Mouse (Mus musculus) inflammation-experienced regulatory T-cells, adult 6 months (primary cell): ENCODE measurements at regions not wholly inside any gene's neighbourhood (a gene's known extent, or its start where the extent isn't known, plus 50 kb on each side); places are given as distances from the start of the nearest gene placed in this dataset.
A peak's percentile ranks its signal among the peaks of the same experiment; 100 is the strongest.

Experiments
- ATAC-seq: one replicate; pipeline ENCODE4 v1.8.0; 2017

DNA sequence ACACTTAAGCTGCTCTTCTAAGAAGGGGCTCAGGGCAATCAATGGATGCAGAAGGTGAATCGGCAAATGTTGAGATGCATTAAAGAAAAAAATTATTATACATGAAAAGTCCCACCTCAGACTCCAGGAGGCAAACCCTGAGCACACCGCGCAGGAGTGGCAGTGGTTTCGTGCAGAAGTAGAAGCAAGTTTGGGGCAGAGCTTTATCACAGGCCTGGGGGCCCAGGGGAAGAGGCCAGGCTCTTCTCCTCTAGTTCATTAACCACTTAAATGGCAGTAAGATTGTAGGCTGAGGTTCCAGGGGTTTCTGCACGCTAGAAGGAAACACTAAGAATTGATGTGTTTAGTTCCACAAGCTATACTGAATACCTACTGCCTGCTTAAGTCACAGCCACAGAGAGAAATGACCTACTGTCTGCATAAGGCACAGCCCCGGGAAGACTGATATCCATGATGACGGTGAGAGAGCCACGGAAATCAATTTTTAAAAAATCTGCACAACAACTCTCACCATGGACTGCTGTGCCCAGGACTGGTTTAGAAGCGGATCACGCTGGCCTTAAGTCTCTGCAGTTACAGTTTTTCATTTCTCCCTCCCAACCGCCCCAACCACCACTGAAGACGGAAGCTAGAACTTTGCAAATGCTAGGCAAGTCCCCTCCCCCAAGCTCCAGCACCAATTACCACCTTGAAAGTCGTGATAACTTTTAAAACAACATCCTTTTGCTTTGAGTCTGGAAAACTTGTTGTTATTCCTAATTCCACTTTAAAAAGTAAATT is 132.2 kb upstream of the Lef1 start:
- peak; percentile 58 for ATAC-seq

DNA sequence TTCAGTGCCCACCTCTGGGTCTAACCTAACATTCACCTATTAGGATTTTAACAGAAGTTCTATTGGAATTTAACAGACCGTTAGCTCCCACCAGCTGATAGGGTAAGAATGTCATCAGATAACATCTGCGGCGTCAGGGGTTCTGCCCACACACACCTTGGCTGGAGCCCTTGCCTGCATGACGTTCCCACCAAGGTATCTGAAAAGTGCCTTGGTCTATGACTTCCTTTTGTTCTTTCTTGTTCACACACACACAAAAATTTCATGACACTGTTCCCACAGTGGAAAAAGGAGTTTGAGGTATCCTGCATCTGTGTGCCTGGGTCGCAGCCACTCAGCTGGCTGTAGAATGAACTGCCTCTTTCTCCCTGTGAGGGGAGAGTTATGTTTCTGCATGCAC is 134.1 kb upstream of the Lef1 start:
- peak; percentile 36 for ATAC-seq

DNA sequence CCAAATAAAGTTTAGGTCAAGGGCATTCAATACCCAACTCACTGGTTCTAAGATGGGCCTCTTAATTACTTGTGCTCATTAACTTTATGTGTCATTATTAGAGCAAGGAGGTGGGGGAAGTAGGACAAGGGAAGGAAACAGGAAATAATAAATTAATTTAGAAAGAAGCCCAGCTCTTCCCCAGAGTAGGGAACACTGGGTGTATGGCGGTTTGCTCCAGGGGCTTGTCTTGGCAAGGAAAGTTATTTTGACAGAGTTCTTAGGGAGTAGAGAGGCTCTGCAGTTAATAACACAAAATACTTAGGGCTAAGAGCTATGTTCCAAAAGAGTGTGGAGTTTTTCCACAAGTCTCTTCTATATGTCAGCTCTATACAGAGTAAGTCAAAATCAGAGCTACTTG is 135.0 kb upstream of the Lef1 start:
- ATAC-seq: no peak

DNA sequence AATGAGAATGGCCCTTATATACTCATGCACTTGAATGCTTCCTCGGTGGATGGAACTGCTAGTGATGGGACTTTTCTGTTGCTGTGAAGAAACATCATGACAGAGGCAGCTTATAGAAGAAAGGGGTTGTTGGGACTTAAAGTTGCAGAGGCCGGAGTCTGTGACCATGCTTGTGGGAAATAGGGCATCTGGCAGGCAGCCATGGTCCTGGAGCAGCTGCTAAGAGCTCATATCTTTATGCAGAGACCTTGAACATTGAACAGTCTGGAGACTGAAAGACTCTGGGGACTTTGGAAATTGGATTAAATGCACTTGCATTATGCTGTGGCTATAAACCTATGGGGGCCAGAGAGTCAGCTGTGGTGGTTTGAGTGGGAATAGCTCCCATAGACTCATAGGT is 138.1 kb upstream of the Lef1 start:
- ATAC-seq: no peak

DNA sequence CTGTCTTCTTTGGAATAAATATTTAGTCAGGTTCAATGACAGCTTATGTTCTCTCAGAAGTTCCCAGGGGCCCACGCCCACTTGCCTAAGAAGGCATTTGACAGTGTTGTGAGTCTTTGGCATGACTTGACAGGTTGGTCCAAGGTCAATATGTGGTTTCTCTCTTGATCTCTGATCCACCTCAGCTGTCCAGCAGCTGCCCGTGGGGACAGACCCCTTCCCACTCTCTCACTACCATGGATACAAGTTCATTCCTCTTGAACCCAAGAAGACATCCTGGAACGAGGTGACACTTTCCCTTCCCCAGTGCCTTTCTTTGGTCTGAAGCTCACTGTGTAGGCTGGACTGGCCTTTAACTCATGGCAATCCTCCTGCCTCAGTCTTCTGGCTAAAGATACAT is 145.0 kb upstream of the Lef1 start:
- no peak for ATAC-seq

DNA sequence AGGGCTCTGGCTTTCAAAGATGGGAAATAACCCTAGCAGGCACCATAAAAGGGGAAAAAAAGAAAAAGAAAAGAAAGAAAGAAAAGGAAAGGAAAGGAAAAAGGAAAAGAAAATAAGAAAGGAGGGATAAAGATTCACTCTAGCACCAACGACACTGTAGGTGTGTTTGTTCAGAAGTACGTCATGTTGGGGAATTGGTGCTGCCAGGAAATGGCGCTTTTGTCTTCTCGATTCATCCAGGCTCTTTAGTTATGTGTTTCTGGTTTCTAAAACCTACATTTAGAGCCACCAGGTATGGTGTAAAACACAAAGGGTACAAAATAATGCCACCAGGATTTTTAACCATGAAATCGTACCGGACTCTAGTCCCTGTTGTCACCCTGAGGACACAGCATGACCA is 146.2 kb upstream of the Lef1 start:
- ATAC-seq: no peak

DNA sequence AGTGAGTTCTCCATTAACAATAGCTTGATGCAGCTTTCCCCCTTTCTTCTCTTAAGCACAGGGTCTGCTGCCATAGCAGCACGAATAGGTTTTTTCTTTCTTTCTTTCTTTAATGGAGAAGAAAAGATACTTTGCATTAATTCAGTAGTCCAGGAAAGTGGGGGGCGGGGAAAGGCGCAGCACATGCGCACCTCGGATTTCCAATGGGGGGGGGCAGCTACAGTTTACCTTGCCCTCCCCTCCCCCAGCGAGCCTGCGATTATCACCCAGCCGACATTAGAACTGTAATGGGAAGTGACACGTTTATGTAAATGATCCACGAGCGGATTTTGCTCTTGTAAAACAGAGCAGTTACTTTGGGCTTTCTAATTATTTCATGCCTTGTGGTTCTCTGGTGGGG is 146.6 kb upstream of the Lef1 start:
- no peak for ATAC-seq

DNA sequence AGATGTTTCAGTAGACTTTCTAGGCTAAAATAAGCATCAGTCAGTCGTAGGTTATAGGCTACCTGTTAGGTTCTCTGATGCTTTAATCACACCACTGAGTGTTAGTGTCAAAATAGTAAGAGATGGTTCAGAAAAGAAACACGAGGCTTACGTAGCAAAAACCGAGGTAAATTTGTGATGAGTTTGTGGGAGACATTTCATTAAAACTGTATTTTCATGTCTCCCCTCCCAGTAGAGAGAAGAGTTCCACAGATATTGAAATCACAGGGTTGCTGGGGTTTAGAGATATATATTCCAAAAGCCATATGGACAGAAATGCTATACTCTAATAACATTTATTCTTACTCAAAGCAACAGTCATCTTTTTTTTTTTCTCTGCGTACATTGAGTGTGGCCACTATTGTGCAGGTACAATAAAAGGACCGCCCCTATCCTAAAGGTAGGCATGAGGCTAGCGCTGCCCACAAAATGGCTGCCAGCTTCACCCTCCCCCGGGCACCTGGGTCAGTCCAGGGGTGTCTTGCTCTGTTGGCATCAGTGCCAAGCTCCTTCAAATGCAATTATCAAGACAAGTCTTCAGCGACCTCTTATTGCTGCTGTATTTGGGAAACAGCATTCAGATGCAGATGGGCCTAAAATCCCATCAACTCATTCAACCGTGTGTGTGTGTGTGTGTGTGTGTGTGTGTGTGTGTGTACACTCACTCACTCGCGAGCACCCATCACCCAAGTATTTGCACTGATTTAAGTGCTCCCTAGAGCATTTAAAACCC is 147.4 kb upstream of the Lef1 start:
- no peak for ATAC-seq

DNA sequence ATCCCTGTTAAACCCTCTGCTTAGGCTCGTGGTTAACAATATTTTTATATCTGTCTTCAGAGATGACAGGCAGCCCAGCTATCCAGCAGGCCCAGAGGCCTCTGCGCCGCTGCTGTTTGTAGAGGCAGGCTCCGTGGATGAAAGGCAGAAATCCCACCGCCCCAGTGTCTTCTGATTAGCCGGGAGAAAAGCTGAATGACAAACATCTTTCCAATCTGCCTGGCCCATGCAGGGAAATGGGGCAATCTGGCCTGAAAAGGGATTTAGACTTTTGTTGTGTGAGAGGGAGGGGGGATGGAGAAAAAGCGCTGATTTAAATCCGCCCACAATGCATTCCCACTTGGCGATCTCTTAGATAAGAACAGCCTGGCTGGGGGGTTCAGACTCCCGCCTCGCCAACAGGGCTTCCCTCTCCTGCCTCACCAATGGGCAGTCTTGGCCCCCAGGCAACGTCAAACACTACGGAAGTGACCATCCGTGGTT is 148.1 kb upstream of the Lef1 start:
- no peak for ATAC-seq

DNA sequence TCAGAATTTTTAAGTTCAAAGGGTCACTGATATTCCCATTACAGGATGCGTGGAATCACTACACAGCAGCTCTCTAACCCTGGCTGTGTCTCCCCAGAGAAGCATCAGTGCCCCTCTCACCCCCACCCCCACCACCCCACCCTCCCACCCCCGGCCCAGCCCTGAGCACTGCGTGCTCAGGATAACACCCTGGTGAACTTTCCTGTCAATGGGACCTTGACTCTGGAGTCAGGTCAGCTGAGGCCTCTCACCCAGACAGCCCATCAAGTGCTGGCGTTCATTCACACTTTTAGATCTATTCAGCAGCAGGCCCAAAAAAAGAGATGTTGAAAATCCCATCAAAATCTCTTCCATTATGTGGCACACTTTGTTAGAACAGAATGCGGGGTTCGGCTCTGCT is 148.6 kb upstream of the Lef1 start:
- ATAC-seq: no peak

DNA sequence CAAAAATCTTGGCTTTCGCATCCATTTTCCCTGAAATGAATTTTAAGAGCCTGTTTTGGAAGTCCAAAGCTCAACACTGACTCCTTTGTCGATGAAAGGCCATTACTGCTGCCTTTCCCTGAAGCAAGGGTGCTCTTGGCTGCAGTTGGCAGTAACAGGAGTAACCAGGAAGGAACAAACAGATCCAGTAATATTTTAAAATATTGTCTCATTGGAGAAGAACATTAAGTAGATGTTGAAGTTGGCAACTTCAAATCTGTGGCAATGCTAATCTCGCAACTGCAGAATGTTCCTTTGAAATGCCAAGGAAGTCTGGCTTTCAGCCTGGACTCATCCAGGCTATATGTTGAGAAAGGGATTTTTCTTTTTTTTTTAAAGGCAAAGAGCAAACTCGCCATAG is 154.3 kb upstream of the Lef1 start:
- no peak for ATAC-seq

DNA sequence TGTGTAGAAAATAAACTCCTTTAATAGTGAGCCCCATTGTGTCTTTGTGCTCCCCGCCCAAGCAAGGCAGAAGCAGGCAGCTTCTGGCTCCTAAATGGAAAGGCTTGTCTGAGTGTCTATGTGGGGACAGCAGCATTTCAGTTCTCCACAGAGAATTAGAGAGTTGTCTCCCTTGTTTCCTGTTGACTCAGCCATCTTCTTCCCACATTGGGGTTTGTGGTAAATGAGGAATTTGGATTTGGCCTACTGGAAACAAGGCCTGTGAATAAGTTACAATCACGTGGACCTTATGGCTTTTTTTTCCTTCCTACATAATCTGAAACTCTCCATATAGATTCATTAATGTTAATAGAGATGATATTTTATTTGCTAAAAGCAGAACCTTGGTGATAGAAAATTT is 158.9 kb upstream of the Lef1 start:
- ATAC-seq: no peak

DNA sequence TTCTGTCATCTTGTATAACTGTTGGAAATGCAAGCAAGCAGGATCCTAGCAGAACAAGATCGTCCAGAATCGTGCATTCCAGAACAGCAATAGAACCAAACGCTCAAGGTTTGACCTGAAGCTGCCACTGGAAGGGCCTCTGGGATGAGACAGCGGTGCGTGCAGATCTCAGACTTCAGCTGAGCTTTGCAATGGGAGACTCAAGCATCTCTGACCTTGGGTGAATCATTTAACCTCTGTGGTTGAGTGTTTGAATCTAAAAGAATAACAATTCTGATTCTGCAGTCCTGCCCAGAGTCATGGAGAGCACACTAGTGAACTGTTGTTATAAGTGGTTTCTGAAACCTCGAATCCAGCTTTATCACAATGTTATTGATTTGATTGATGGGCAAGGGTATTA is 159.4 kb upstream of the Lef1 start:
- ATAC-seq: no peak

DNA sequence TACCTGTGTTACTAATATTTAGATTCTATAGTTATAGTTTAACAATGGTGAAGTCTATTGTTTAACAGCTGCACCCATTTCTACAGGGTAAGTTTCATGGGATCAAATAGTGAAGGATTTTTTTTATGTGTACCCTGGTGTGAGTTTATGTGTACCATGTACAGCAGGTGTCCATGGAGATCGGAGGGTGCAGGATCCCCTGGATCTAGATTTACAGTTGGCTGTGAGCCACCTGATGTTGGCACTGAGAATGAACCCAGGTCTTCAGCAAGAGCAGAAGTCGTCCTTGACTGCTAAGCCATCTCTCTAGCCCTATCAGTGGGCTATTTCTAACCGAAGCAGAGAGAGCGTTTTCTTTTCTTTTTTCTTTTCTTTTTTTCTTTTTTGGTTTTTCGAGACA is 162.4 kb upstream of the Lef1 start:
- no peak for ATAC-seq

DNA sequence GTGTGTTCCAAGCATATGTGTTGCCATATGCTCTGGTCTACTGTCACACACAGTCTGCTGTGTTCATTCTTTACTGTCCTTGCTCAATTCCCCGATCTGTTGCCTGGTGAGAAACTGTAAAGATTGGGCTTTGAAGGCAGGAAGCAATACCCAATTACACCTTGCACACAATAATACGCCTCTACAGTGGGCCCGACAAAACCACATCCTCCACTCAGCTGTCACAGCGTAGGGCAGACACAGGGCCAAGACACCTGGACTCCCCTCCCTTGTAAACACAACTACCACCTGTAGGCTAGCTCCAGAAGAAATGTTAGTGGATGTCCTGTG is 163.0 kb upstream of the Lef1 start:
- ATAC-seq: peak; percentile 96

DNA sequence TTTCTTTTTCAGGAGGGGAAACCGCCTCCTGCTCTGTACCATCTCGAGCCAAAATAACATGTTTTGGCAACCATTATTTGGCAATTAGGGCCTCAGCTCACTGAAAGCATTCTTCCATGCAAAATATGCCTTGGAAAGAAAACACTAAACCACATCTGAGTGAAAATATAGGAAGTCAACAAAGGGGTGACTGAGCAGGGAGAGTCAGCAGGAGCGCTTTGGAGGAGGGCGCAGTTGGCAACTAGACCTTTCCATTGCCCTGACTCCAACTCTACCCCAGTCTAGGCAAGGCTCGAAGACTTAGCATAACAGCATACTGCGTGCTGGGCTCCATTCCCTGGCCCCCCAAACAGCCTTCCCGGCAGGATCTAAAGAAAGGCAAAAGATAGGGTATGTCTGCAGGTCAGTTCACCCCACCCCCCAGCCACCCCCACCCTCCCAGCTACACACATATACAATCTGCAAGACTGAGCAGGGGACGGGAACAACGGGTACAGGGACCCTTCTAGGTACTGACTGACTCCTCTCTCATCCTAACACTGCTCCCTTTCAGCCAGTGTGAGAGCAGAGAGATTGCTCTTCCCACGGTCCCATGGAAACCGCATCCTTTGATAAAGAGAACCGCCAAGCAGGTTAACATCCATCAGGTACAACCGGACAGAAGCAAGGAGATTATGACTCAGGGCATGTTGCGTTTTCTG is 163.5 kb upstream of the Lef1 start:
- ATAC-seq: peak; percentile 59

DNA sequence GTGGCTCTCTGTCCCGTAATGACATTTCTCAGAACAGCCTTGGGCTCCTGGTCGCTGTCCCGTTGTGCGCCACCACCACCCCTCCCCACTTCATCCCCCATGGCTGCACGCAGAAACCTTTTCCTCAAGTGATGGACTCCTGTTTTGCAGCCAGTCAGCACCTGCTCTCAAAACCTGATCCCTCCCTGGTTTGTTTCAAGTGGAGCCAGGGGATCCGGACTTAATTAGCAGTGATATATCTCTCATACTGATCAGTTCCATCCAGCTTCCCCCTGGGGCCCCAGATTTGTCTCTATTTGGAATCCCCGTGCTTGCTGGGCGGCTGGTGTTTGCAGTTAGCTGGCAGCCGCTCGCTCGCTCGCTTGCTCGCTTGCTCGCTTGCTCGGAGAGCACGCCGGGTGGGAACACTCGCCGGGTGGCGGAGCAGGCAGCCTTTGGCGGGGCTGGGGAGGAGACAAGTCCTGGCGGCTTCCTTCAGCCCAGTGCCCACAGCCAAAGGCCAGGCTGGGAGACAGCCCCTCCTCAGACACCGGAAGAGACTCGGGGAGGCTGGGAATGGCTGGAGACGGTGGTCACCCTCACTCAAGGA is 164.3 kb upstream of the Lef1 start:
- ATAC-seq: no peak

DNA sequence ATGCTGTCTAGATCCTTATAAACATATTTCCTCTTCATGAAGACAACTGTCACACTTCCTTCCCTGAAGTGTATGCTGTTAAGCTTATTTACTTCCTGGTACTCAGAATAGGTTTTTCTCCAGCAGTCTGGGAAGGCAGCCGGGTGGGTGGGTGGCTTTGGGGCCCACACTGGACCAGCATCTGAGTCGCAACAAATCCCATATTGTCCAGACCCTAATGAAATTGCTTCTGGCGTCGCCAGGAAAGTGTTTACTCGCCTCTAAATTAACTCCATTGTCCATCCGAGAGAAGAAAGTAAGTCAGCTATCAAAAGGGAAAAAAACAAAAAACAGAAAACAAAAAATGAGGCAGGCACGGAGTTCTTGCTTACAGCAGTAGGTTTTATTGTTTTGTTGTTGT is 164.9 kb upstream of the Lef1 start:
- no peak for ATAC-seq

DNA sequence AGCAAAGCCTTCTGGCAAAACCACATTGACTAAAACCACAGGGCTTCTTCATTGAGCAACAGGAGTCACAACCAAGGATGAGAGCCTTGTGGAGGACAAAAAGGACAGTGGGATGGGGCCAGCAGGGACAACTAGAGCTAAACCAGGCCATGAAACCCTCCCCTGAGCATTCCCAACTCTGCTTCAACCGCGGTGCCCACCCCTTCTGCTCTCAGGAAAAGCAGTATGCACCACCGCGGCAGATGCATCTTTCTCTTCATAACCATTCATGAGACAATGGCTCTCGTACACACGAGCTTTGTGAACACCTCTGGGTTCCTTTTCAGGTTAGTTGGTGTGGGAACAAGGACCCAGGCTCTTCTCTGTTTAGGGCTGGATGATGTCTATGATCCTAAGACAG is 166.0 kb upstream of the Lef1 start:
- no peak for ATAC-seq

DNA sequence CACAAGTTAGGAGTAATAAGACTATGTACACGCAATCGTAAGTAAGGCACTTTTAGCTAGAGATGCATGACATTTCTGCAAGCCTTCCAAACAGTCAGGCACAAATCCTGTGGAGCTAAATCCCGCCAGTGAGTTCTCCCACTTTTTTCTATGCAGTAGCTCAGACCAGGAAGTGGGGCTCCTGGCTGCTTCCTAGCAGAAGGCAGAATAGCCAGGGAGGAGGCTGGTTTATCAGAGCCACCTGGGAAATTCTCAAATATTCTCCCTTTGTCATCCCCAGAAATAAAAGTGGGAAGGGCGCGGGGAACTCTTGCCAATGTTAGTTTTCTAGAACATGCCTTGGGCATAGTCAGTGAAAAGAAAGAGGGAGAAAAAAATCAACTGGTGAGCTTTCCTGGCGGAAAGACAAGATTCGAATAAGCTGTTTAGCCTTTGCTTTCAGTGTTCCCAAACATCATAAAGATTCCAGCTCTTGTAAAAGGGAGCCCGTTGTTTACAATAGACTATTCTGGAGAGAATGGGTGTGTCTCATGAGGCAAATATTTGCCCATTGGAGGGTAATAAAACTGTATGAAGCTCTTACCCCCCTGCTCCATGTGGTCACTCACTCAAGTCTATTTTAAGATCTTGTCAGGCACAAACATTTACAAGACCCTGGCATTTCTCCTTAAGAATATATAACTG is 167.2 kb upstream of the Lef1 start:
- ATAC-seq: no peak

DNA sequence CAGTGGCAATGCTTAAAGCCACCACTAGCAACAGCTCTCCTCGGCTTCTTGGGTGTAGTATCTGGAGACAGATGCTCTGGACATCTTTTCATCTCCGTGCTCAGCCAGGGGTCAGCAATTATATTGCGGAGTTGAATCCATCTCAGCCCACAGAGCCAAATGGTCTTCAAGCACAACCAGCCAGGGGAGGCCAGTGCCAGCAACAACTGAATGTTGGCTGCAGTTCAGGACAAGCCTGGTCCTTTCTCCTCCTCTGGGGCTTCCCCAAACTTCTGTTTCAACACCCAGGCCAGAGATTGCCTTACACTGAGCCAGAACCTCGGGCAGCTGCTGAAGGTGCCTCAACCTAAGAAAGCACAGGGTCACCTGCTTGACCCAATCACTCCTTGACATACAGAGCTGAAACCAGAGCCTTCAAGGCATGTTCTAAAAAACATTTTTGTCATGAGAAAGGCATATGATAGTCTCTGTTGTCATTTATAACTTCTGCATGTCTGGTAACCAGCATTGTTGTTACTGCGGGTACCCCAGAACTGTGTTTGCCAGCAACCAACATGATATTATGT is 169.9 kb upstream of the Lef1 start:
- ATAC-seq: no peak

DNA sequence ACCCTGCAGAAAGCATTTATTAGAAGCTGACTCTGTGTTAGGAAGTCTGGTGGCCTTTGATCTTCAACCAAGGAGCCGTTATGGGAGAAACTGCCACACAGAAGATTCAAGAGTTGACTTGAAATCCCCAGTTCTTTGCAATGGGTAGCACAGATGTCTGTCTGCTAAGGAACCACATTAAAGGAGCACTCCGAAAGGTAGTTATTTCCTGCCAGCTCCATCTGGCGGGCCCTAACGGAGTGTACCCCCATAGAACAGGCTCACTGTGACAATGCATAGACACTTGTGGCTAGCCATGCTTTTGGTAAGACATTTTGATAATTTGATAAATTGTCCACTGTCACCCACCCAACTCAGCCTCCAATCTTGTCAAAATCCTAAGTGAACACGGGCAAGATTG is 173.3 kb upstream of the Lef1 start:
- peak; percentile 91 for ATAC-seq

DNA sequence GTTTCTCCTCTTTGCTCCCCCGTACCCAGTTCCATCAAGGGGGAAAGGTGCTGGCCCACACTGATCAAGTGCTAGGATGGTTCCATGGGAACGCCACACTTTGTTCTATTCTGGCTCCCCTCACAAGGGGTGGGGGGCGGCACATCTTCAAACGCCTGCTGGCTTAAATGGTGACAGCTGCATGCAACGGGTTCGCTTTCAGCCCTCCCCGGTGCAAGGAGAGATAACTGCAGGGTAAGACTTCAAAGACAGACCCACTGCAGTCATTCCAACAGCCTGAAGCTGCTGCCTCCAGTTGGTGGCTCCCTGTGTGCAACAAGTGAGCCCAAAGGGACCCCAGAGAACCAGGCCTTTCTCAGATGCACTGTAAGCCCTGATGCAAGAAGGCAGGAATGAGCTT is 173.9 kb upstream of the Lef1 start:
- no peak for ATAC-seq
